Mouse (Mus musculus) testis, adult 2 months (tissue): ENCODE results near the gene Dph7.

Source experiments
- CTCF ChIP-seq: fragments of 200-500 bp; IDR thresholded peaks from 2 replicates; pipeline ENCODE4 v1.5.1; 2012; ENCODE audit warnings: low read depth, mild to moderate bottlenecking, inconsistent platforms, low read length, moderate library complexity; ENCODE audit not compliant: control insufficient read depth, insufficient read depth, insufficient replicate concordance
- POLR2A ChIP-seq: fragments of 200-500 bp; IDR thresholded peaks from 2 replicates; pipeline ENCODE4 v1.6.1; 2012; ENCODE audit warnings: low read depth, mild to moderate bottlenecking, inconsistent platforms, low read length, moderate library complexity; ENCODE audit not compliant: control insufficient read depth

DNA sequence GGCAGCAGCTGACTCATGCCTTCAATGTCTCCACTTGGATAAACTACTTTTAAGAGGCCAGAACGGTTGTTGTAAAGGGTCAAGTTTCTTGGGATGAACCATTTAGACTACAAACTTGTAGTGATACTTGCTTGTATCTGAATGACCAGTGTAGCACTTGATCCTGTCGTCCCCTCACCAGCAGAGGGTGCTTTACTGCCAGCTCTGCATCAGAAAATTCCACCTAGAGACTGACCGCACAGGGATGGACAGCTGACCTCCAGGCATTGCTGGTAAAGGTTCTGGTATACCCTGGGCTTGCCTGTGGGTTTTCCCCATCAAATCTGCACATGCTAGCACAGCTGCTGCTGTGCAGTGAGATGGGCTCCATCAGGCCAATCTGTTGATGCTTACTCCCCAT lies 1.3 kb upstream of the Dph7 start:
- TF ChIP-seq CTCF = peak; percentile 31; the same call in 1 of the 2 replicates
- TF ChIP-seq POLR2A = no peak
